Mouse (Mus musculus): ENCODE results near the gene Ing4. TPM values are rescaled to one million over a fixed set of nuclear protein-coding genes. Genes with fewer than 3 reads are reported as not detected.

Ing4 gene
- total and polyA plus RNA-seq, 2 experiments from 2014 or later = 78.3 to 97.6 TPM

- Histone ChIP-seq H3K9ac (replicated peaks; ENCODE audit: low read length) (peak within 1 kb of the TSS; percentile 74), H3K4me2 (ENCODE audit: low read depth, low read length) (peak within 1 kb of the TSS; percentile 92), H3K27me3 (ENCODE audit: insufficient read depth, low read length) (no peaks in the 10 kb centered on the region), H3K9me3 (ENCODE audit: low read length) (no peaks in the 10 kb centered on the region), H3K27ac (peak within 1 kb of the TSS; percentile 88), H3K36me3 (ENCODE audit: insufficient read depth, low read length) (peaks cover 4% of the 10 kb centered on the region; the same call in 1 of the 2 replicates), H3K4me3 (ENCODE audit: low read length) (peak within 1 kb of the TSS; percentile 91), H3K4me1 (ENCODE audit: insufficient read depth, low read length) (peaks cover 28% of the 10 kb centered on the region)
- peak; percentile 85 for ATAC-seq
- under 1% methylated on average over 42 of the region's 45 CpGs for WGBS
- peak; percentile 97 for DNase-seq (ENCODE audit: low spot score)
- TF ChIP-seq CTCF (IDR thresholded peaks at IDR 0.05; ENCODE audit: low read depth) = no peak
These were observed 56.1 kb downstream of the Ing4 start, which contains the start of gene Chd4 for GRCm38 (mm10) chr6:125095391-125096278. TSS of gene Chd4 (plus strand) at chr6:125095981.

DNA sequence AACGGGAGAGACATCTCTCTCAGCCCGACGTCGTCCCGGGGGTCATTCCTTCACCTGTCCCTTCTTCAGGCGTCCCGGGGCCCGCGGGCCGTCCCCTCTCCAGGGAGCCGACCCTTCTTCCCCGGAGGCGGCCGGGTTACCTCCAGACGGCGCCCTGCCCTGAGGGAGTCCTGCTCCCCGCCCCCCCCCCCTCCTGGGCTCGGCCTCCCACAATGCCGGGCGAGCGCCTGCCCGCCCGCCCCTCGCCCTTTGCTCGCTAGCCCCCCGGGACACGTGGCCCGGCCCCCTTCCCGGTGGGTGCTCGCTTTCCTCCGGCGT lies 56.7 kb downstream of the Ing4 start:
- no peak for TF ChIP-seq CTCF (IDR thresholded peaks at IDR 0.05; ENCODE audit: low read depth)
- H3K4me2 ChIP-seq (ENCODE audit: low read depth, low read length) = peak overlapping the region; percentile 92
- peak overlapping the region; percentile 91 for H3K4me3 ChIP-seq (ENCODE audit: low read length)
- no peak for DNase-seq (ENCODE audit: low spot score)
- 0% methylated on average over 27 of the region's 32 CpGs for WGBS
- peak overlapping the region; percentile 88 for H3K27ac ChIP-seq
- ATAC-seq = peak; percentile 19
- H3K27me3 ChIP-seq (ENCODE audit: insufficient read depth, low read length) = no peaks in the 10 kb centered on the region
- H3K36me3 ChIP-seq (ENCODE audit: insufficient read depth, low read length) = peaks cover 10% of the 10 kb centered on the region; the same call in 1 of the 2 replicates
- H3K4me1 ChIP-seq (ENCODE audit: insufficient read depth, low read length) = peaks cover 27% of the 10 kb centered on the region
- peak overlapping the region; percentile 74 for H3K9ac ChIP-seq (replicated peaks; ENCODE audit: low read length)
- H3K9me3 ChIP-seq (ENCODE audit: low read length) = no peaks in the 10 kb centered on the region

- DNase-seq (ENCODE audit: low spot score) (peak; percentile 68), ATAC-seq (peak; percentile 39)
- Histone ChIP-seq H3K4me1 (ENCODE audit: insufficient read depth, low read length) (peaks cover 27% of the 10 kb centered on the region), H3K36me3 (ENCODE audit: insufficient read depth, low read length) (peaks cover 15% of the 10 kb centered on the region), H3K4me3 (ENCODE audit: low read length) (peak overlapping the region; percentile 91), H3K9me3 (ENCODE audit: low read length) (no peaks in the 10 kb centered on the region), H3K9ac (replicated peaks; ENCODE audit: low read length) (peak overlapping the region; percentile 74), H3K27me3 (ENCODE audit: insufficient read depth, low read length) (no peaks in the 10 kb centered on the region), H3K27ac (peak overlapping the region; percentile 88), H3K4me2 (ENCODE audit: low read depth, low read length) (peak overlapping the region; percentile 92)
- 2% methylated on average over 44 of the region's 44 CpGs for WGBS
- TF ChIP-seq CTCF (IDR thresholded peaks at IDR 0.05; ENCODE audit: low read depth) = no peak
These were observed 57.2 kb downstream of the Ing4 start for GRCm38 (mm10) chr6:125096597-125097345.

GRCm38 (mm10) chr6:125097346-125097689 lies 57.8 kb downstream of the Ing4 start:
- peak overlapping the region; percentile 74 for H3K9ac ChIP-seq (replicated peaks; ENCODE audit: low read length)
- no peak; the same call in 1 of the 2 replicates for TF ChIP-seq CTCF (IDR thresholded peaks at IDR 0.05; ENCODE audit: low read depth)
- under 1% methylated on average over 12 of the region's 12 CpGs for WGBS
- H3K4me2 ChIP-seq (ENCODE audit: low read depth, low read length) = peak overlapping the region; percentile 92
- DNase-seq (ENCODE audit: low spot score) = peak; percentile 31
- H3K4me1 ChIP-seq (ENCODE audit: insufficient read depth, low read length) = peaks cover 27% of the 10 kb centered on the region
- no peaks in the 10 kb centered on the region for H3K27me3 ChIP-seq (ENCODE audit: insufficient read depth, low read length)
- H3K27ac ChIP-seq = peak overlapping the region; percentile 88
- peaks cover 20% of the 10 kb centered on the region for H3K36me3 ChIP-seq (ENCODE audit: insufficient read depth, low read length)
- H3K4me3 ChIP-seq (ENCODE audit: low read length) = peak overlapping the region; percentile 91
- H3K9me3 ChIP-seq (ENCODE audit: low read length) = no peaks in the 10 kb centered on the region
- ATAC-seq = peak; percentile 7

DNA sequence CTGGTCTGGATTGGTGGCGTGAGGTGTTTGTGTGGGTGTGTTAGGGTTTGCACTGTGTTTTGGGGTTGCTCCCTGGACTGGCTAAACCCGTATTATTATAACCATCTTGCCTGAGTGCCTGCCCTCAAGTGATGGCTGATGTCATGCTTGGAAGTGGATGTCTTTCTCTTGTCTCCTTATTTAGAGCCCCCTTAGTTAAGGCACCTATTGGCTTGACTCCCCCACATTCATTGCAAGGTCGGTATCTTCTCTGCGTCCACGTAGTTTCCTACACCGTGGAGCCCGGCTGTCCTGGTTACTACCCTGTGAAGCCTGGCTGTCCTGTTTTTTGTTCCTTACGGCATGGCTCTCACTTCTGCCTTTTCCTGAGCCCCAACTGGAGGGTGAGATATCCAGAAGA lies 58.4 kb downstream of the Ing4 start:
- Histone ChIP-seq H3K27ac (peak overlapping the region; percentile 88; the same call in 1 of the 2 replicates), H3K9ac (replicated peaks; ENCODE audit: low read length) (peak overlapping the region; percentile 74), H3K27me3 (ENCODE audit: insufficient read depth, low read length) (no peaks in the 10 kb centered on the region), H3K4me1 (ENCODE audit: insufficient read depth, low read length) (peaks cover 27% of the 10 kb centered on the region), H3K36me3 (ENCODE audit: insufficient read depth, low read length) (peaks cover 27% of the 10 kb centered on the region), H3K4me3 (ENCODE audit: low read length) (peak overlapping the region; percentile 91), H3K9me3 (ENCODE audit: low read length) (no peaks in the 10 kb centered on the region), H3K4me2 (ENCODE audit: low read depth, low read length) (peak overlapping the region; percentile 92)
- ATAC-seq (no peak), DNase-seq (ENCODE audit: low spot score) (no peak)
- WGBS = 43% methylated on average over 8 of the region's 8 CpGs
- no peak for TF ChIP-seq CTCF (IDR thresholded peaks at IDR 0.05; ENCODE audit: low read depth)

DNA sequence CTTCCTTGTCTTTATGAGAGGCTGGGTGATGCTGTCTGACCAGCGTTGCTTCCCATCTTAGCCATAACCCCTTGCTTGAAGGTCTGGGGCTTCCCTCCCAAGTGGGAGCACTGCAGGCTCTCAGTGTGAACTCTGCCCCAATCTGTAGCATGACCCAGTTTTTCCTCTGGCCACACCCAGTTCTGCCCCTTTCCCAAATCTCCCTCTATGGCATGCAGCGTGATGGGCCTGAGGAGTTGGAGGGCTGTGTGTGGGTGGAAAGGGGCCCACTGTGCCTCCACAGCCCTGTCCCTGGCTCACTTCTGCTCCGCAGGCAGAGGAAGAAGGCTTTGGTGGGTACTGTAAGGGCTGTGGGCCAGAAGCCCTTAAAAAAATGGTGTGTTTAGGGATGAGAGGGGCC lies 59.0 kb downstream of the Ing4 start:
- no peak for DNase-seq (ENCODE audit: low spot score)
- Histone ChIP-seq H3K4me2 (ENCODE audit: low read depth, low read length) (peak overlapping the region; percentile 92), H3K9me3 (ENCODE audit: low read length) (no peaks in the 10 kb centered on the region), H3K9ac (replicated peaks; ENCODE audit: low read length) (peak overlapping the region; percentile 74), H3K27me3 (ENCODE audit: insufficient read depth, low read length) (no peaks in the 10 kb centered on the region), H3K4me3 (ENCODE audit: low read length) (peak overlapping the region; percentile 91), H3K4me1 (ENCODE audit: insufficient read depth, low read length) (peaks cover 27% of the 10 kb centered on the region), H3K27ac (peak overlapping the region; percentile 70), H3K36me3 (ENCODE audit: insufficient read depth, low read length) (peaks cover 30% of the 10 kb centered on the region)
- TF ChIP-seq CTCF (IDR thresholded peaks at IDR 0.05; ENCODE audit: low read depth) = no peak
- no peak for ATAC-seq
- WGBS = 43% methylated on average over 3 of the region's 3 CpGs

Small RNAs within 50 kb of the gene (microRNA-seq; reads per million reads assigned to microRNA genes)
- gene Mir7045 = 0 reads per million in 2 experiments

Other genes with a start within 250 kb of the Ing4 start
- 7.3 and 8.7 TPM in 2 replicates for gene Spsb2, start 231.1 kb upstream of the Ing4 start, total RNA-seq (2014; rRNA removed)
- 9.6 and 9.8 TPM in 2 replicates for gene Spsb2, start 231.1 kb upstream of the Ing4 start, polyA plus RNA-seq (2015; fragmentation: Nextera tagmentation; extraction: Ambion mirVana)
- gene Tpi1, start 225.5 kb upstream of the Ing4 start, total RNA-seq (2014; rRNA removed) = 506 and 525 TPM in 2 replicates
- 515 and 534 TPM in 2 replicates for gene Tpi1, start 225.5 kb upstream of the Ing4 start, polyA plus RNA-seq (2015; fragmentation: Nextera tagmentation; extraction: Ambion mirVana)
- gene Usp5, start 210.3 kb upstream of the Ing4 start, total RNA-seq (2014; rRNA removed) = 222 and 233 TPM in 2 replicates
- gene Usp5, start 210.3 kb upstream of the Ing4 start, polyA plus RNA-seq (2015; fragmentation: Nextera tagmentation; extraction: Ambion mirVana) = 182 and 189 TPM in 2 replicates
- gene Cdca3, start 210.2 kb upstream of the Ing4 start, total RNA-seq (2014; rRNA removed) = 34.7 and 39.9 TPM in 2 replicates
- gene Cdca3, start 210.2 kb upstream of the Ing4 start, polyA plus RNA-seq (2015; fragmentation: Nextera tagmentation; extraction: Ambion mirVana) = 40.9 and 47.3 TPM in 2 replicates
- 0.68 and 0.72 TPM in 2 replicates for gene Gnb3, start 199.5 kb upstream of the Ing4 start, total RNA-seq (2014; rRNA removed)
- 1.6 and 2.2 TPM in 2 replicates for gene Gnb3, start 199.5 kb upstream of the Ing4 start, polyA plus RNA-seq (2015; fragmentation: Nextera tagmentation; extraction: Ambion mirVana)
- 71.3 and 79.5 TPM in 2 replicates for gene P3h3, start 182.0 kb upstream of the Ing4 start, total RNA-seq (2014; rRNA removed)
- gene P3h3, start 182.0 kb upstream of the Ing4 start, polyA plus RNA-seq (2015; fragmentation: Nextera tagmentation; extraction: Ambion mirVana) = 11.3 and 12.0 TPM in 2 replicates
- 193 and 194 TPM in 2 replicates for gene Gpr162, start 175.8 kb upstream of the Ing4 start, total RNA-seq (2014; rRNA removed)
- 30.1 and 31.9 TPM in 2 replicates for gene Gpr162, start 175.8 kb upstream of the Ing4 start, polyA plus RNA-seq (2015; fragmentation: Nextera tagmentation; extraction: Ambion mirVana)
- gene Cd4, start 151.5 kb upstream of the Ing4 start, total RNA-seq (2014; rRNA removed) = 0.05 TPM in 1 of 2 replicates, not detected in the other
- gene Cd4, start 151.5 kb upstream of the Ing4 start, polyA plus RNA-seq (2015; fragmentation: Nextera tagmentation; extraction: Ambion mirVana) = 0.13 and 0.18 TPM in 2 replicates
- 1.8 and 2.2 TPM in 2 replicates for gene Lag3, start 128.1 kb upstream of the Ing4 start, total RNA-seq (2014; rRNA removed)
- 3.3 and 3.6 TPM in 2 replicates for gene Lag3, start 128.1 kb upstream of the Ing4 start, polyA plus RNA-seq (2015; fragmentation: Nextera tagmentation; extraction: Ambion mirVana)
- gene Ptms, start 119.7 kb upstream of the Ing4 start, total RNA-seq (2014; rRNA removed) = 913 and 1,024 TPM in 2 replicates
- gene Ptms, start 119.7 kb upstream of the Ing4 start, polyA plus RNA-seq (2015; fragmentation: Nextera tagmentation; extraction: Ambion mirVana) = 767 and 773 TPM in 2 replicates
- gene Mlf2, start 108.4 kb upstream of the Ing4 start, total RNA-seq (2014; rRNA removed) = 639 and 964 TPM in 2 replicates
- 618 and 628 TPM in 2 replicates for gene Mlf2, start 108.4 kb upstream of the Ing4 start, polyA plus RNA-seq (2015; fragmentation: Nextera tagmentation; extraction: Ambion mirVana)
- 113 and 146 TPM in 2 replicates for gene Cops7a, start 74.2 kb upstream of the Ing4 start, total RNA-seq (2014; rRNA removed)
- 97.1 and 101 TPM in 2 replicates for gene Cops7a, start 74.2 kb upstream of the Ing4 start, polyA plus RNA-seq (2015; fragmentation: Nextera tagmentation; extraction: Ambion mirVana)
- gene Pianp, start 43.1 kb upstream of the Ing4 start, total RNA-seq (2014; rRNA removed) = 24.1 and 32.9 TPM in 2 replicates
- 58.9 and 65.4 TPM in 2 replicates for gene Pianp, start 43.1 kb upstream of the Ing4 start, polyA plus RNA-seq (2015; fragmentation: Nextera tagmentation; extraction: Ambion mirVana)
- gene Zfp384, start 30.6 kb upstream of the Ing4 start, total RNA-seq (2014; rRNA removed) = 37.3 and 38.6 TPM in 2 replicates
- 10.3 and 11.6 TPM in 2 replicates for gene Zfp384, start 30.6 kb upstream of the Ing4 start, polyA plus RNA-seq (2015; fragmentation: Nextera tagmentation; extraction: Ambion mirVana)
- 10.5 and 17.3 TPM in 2 replicates for gene Acrbp, start 9.9 kb downstream of the Ing4 start, total RNA-seq (2014; rRNA removed)
- 12.2 and 17.5 TPM in 2 replicates for gene Acrbp, start 9.9 kb downstream of the Ing4 start, polyA plus RNA-seq (2015; fragmentation: Nextera tagmentation; extraction: Ambion mirVana)
- 0.75 and 1.8 TPM in 2 replicates for gene Lpar5, start 28.2 kb downstream of the Ing4 start, total RNA-seq (2014; rRNA removed)
- gene Lpar5, start 28.2 kb downstream of the Ing4 start, polyA plus RNA-seq (2015; fragmentation: Nextera tagmentation; extraction: Ambion mirVana) = 0.68 and 0.88 TPM in 2 replicates
- 101 and 106 TPM in 2 replicates for gene Chd4, start 56.2 kb downstream of the Ing4 start, total RNA-seq (2014; rRNA removed)
- 90.2 and 94.7 TPM in 2 replicates for gene Chd4, start 56.2 kb downstream of the Ing4 start, polyA plus RNA-seq (2015; fragmentation: Nextera tagmentation; extraction: Ambion mirVana)
- gene Nop2, start 92.1 kb downstream of the Ing4 start, total RNA-seq (2014; rRNA removed) = 33.9 and 34.2 TPM in 2 replicates
- gene Nop2, start 92.1 kb downstream of the Ing4 start, polyA plus RNA-seq (2015; fragmentation: Nextera tagmentation; extraction: Ambion mirVana) = 37.3 and 38.8 TPM in 2 replicates
- 29.1 and 30.5 TPM in 2 replicates for gene Iffo1, start 105.5 kb downstream of the Ing4 start, total RNA-seq (2014; rRNA removed)
- 20.3 and 20.6 TPM in 2 replicates for gene Iffo1, start 105.5 kb downstream of the Ing4 start, polyA plus RNA-seq (2015; fragmentation: Nextera tagmentation; extraction: Ambion mirVana)
- 2,711 and 2,736 TPM in 2 replicates for gene Gapdh, start 126.7 kb downstream of the Ing4 start, total RNA-seq (2014; rRNA removed)
- 1,874 and 1,919 TPM in 2 replicates for gene Gapdh, start 126.7 kb downstream of the Ing4 start, polyA plus RNA-seq (2015; fragmentation: Nextera tagmentation; extraction: Ambion mirVana)
- gene Ncapd2, start 151.9 kb downstream of the Ing4 start, total RNA-seq (2014; rRNA removed) = 47.1 and 56.3 TPM in 2 replicates
- 30.3 and 34.1 TPM in 2 replicates for gene Ncapd2, start 151.9 kb downstream of the Ing4 start, polyA plus RNA-seq (2015; fragmentation: Nextera tagmentation; extraction: Ambion mirVana)
- 20.6 and 40.3 TPM in 2 replicates for gene Mrpl51, start 152.0 kb downstream of the Ing4 start, total RNA-seq (2014; rRNA removed)
- 159 and 163 TPM in 2 replicates for gene Mrpl51, start 152.0 kb downstream of the Ing4 start, polyA plus RNA-seq (2015; fragmentation: Nextera tagmentation; extraction: Ambion mirVana)
- 74.6 and 85.3 TPM in 2 replicates for gene Vamp1, start 175.8 kb downstream of the Ing4 start, total RNA-seq (2014; rRNA removed)
- 73.0 and 74.6 TPM in 2 replicates for gene Vamp1, start 175.8 kb downstream of the Ing4 start, polyA plus RNA-seq (2015; fragmentation: Nextera tagmentation; extraction: Ambion mirVana)
- 4.5 and 7.0 TPM in 2 replicates for gene Tapbpl, start 192.1 kb downstream of the Ing4 start, total RNA-seq (2014; rRNA removed)
- gene Tapbpl, start 192.1 kb downstream of the Ing4 start, polyA plus RNA-seq (2015; fragmentation: Nextera tagmentation; extraction: Ambion mirVana) = 7.0 and 7.8 TPM in 2 replicates
- gene Cd27, start 197.2 kb downstream of the Ing4 start, total RNA-seq (2014; rRNA removed) = 0.79 TPM in 1 of 2 replicates, not detected in the other
- 0.29 and 0.71 TPM in 2 replicates for gene Cd27, start 197.2 kb downstream of the Ing4 start, polyA plus RNA-seq (2015; fragmentation: Nextera tagmentation; extraction: Ambion mirVana)
- not detected in 2 replicates for gene Tuba3a, start 246.3 kb downstream of the Ing4 start, total RNA-seq (2014; rRNA removed)
- not detected in 2 replicates for gene Tuba3a, start 246.3 kb downstream of the Ing4 start, polyA plus RNA-seq (2015; fragmentation: Nextera tagmentation; extraction: Ambion mirVana)

Measured in hindbrain, postnatal 0 days (tissue).